Mouse (Mus musculus): ENCODE measurements around the gene Sbpl. TPM values are rescaled to one million over a fixed set of nuclear protein-coding genes. Genes with fewer than 3 reads are reported as not detected.
A peak's percentile ranks its signal among the peaks of the same experiment; 100 is the strongest.

Gene Sbpl
- not detected in 2 replicates for polyA plus RNA-seq (2015; fragmentation: Nextera tagmentation; extraction: Ambion mirVana)

GRCm38 (mm10) chr17:23955174-23955573, at the start of gene Sbpl:
Gene Sbpl (minus strand): TSS chr17:23955274.
- H3K4me2 ChIP-seq = no peak within 1 kb of the TSS
- H3K9ac ChIP-seq = no peak within 1 kb of the TSS
- H3K36me3 ChIP-seq = no peaks in the 10 kb centered on the region
- H3K27ac ChIP-seq = no peak within 1 kb of the TSS
- H3K9me3 ChIP-seq = no peaks in the 10 kb centered on the region
- 72% methylated on average over 5 of the region's 5 CpGs for WGBS
- no peak for ATAC-seq (ENCODE audit: insufficient read depth, low FRiP score, low read depth)
- H3K4me1 ChIP-seq = no peaks in the 10 kb centered on the region
- H3K4me3 ChIP-seq (replicated peaks) = no peak within 1 kb of the TSS
- H3K27me3 ChIP-seq (replicated peaks) = no peaks in the 10 kb centered on the region

- no peaks in the 10 kb centered on the region for H3K36me3 ChIP-seq
- no peak for ATAC-seq (ENCODE audit: insufficient read depth, low FRiP score, low read depth)
- no peak overlapping the region for H3K4me3 ChIP-seq (replicated peaks)
- 88% methylated on average over 14 of the region's 14 CpGs for whole genome bisulfite sequencing
- no peaks in the 10 kb centered on the region for H3K27me3 ChIP-seq (replicated peaks)
- H3K4me2 ChIP-seq = no peak overlapping the region
- H3K27ac ChIP-seq = no peak overlapping the region
- no peaks in the 10 kb centered on the region for H3K9me3 ChIP-seq
- H3K9ac ChIP-seq = no peak overlapping the region
- no peaks in the 10 kb centered on the region for H3K4me1 ChIP-seq
Observed at GRCm38 (mm10) chr17:24004071-24004665, 49.1 kb upstream of the Sbpl start.

GRCm38 (mm10) chr17:24000404-24000803, 45.3 kb upstream of the Sbpl start:
- Histone ChIP-seq H3K27me3 (replicated peaks) (no peaks in the 10 kb centered on the region), H3K4me3 (replicated peaks) (no peak overlapping the region), H3K9ac (no peak overlapping the region), H3K27ac (no peak overlapping the region), H3K36me3 (no peaks in the 10 kb centered on the region), H3K9me3 (no peaks in the 10 kb centered on the region), H3K4me1 (no peaks in the 10 kb centered on the region), H3K4me2 (no peak overlapping the region)
- WGBS = 35% methylated on average over 5 of the region's 5 CpGs
- no peak for ATAC-seq (ENCODE audit: insufficient read depth, low FRiP score, low read depth)

GRCm38 (mm10) chr17:23998383-23998782, 43.3 kb upstream of the Sbpl start:
- Histone ChIP-seq H3K36me3 (no peaks in the 10 kb centered on the region), H3K4me3 (replicated peaks) (no peak overlapping the region), H3K4me1 (peaks cover 8% of the 10 kb centered on the region; the same call in 1 of the 2 replicates), H3K27ac (no peak overlapping the region), H3K9me3 (no peaks in the 10 kb centered on the region), H3K9ac (no peak overlapping the region), H3K4me2 (no peak overlapping the region), H3K27me3 (replicated peaks) (no peaks in the 10 kb centered on the region)
- ATAC-seq (ENCODE audit: insufficient read depth, low FRiP score, low read depth) = no peak
- WGBS = 53% methylated on average over 6 of the region's 6 CpGs

- Histone ChIP-seq H3K27me3 (replicated peaks) (no peaks in the 10 kb centered on the region), H3K9me3 (no peaks in the 10 kb centered on the region), H3K4me3 (replicated peaks) (0 out of 2 replicates have a peak within 1 kb of the TSS, but pooled peaks have one; percentile 5), H3K36me3 (no peaks in the 10 kb centered on the region), H3K4me1 (peaks cover 13% of the 10 kb centered on the region), H3K4me2 (peak within 1 kb of the TSS; percentile 3; the same call in 1 of the 2 replicates), H3K27ac (0 out of 2 replicates have a peak within 1 kb of the TSS, but pooled peaks have one; percentile 11), H3K9ac (no peak within 1 kb of the TSS)
- WGBS = 51% methylated on average over 2 of the region's 2 CpGs
- peak; percentile 42; the same call in 1 of the 2 replicates for ATAC-seq (ENCODE audit: insufficient read depth, low FRiP score, low read depth)
Observed at GRCm38 (mm10) chr17:23997901-23998300, 42.8 kb upstream of the Sbpl start, which contains the start of gene Prss22. Gene Prss22 (minus strand): TSS chr17:23998100.

GRCm38 (mm10) chr17:23995421-23995820, 40.3 kb upstream of the Sbpl start:
- Histone ChIP-seq H3K27me3 (replicated peaks) (no peaks in the 10 kb centered on the region), H3K9ac (no peak overlapping the region), H3K36me3 (no peaks in the 10 kb centered on the region), H3K9me3 (no peaks in the 10 kb centered on the region), H3K4me2 (no peak overlapping the region), H3K27ac (no peak overlapping the region), H3K4me3 (replicated peaks) (no peak overlapping the region), H3K4me1 (peaks cover 13% of the 10 kb centered on the region)
- WGBS = 50% methylated on average over 1 of the region's 1 CpGs
- no peak for ATAC-seq (ENCODE audit: insufficient read depth, low FRiP score, low read depth)

- WGBS = 75% methylated on average over 7 of the region's 7 CpGs
- Histone ChIP-seq H3K27ac (no peak overlapping the region), H3K27me3 (replicated peaks) (no peaks in the 10 kb centered on the region), H3K36me3 (no peaks in the 10 kb centered on the region), H3K4me2 (no peak overlapping the region), H3K9me3 (no peaks in the 10 kb centered on the region), H3K4me3 (replicated peaks) (no peak overlapping the region), H3K4me1 (peaks cover 13% of the 10 kb centered on the region), H3K9ac (no peak overlapping the region)
- no peak for ATAC-seq (ENCODE audit: insufficient read depth, low FRiP score, low read depth)
Observed at GRCm38 (mm10) chr17:23994667-23995066, 39.6 kb upstream of the Sbpl start.

GRCm38 (mm10) chr17:23993559-23994428, 38.7 kb upstream of the Sbpl start:
- peak overlapping the region; percentile 29; the same call in 1 of the 2 replicates for H3K9ac ChIP-seq
- H3K9me3 ChIP-seq = no peaks in the 10 kb centered on the region
- no peaks in the 10 kb centered on the region for H3K27me3 ChIP-seq (replicated peaks)
- 12% methylated on average over 31 of the region's 31 CpGs for WGBS
- H3K27ac ChIP-seq = no peak overlapping the region
- H3K4me3 ChIP-seq (replicated peaks) = peak overlapping the region; percentile 28
- ATAC-seq (ENCODE audit: insufficient read depth, low FRiP score, low read depth) = peak; percentile 73; the same call in 1 of the 2 replicates
- H3K4me2 ChIP-seq = peak overlapping the region; percentile 68
- no peaks in the 10 kb centered on the region for H3K36me3 ChIP-seq
- peaks cover 13% of the 10 kb centered on the region for H3K4me1 ChIP-seq

- H3K4me2 ChIP-seq = peak overlapping the region; percentile 68
- no peaks in the 10 kb centered on the region for H3K9me3 ChIP-seq
- H3K4me3 ChIP-seq (replicated peaks) = peak overlapping the region; percentile 13; the same call in 1 of the 2 replicates
- peaks cover 13% of the 10 kb centered on the region for H3K4me1 ChIP-seq
- H3K27ac ChIP-seq = peak overlapping the region; percentile 35
- H3K36me3 ChIP-seq = no peaks in the 10 kb centered on the region
- H3K27me3 ChIP-seq (replicated peaks) = no peaks in the 10 kb centered on the region
- 59% methylated on average over 9 of the region's 9 CpGs for WGBS
- ATAC-seq (ENCODE audit: insufficient read depth, low FRiP score, low read depth) = peak; percentile 47; the same call in 1 of the 2 replicates
- no peak overlapping the region for H3K9ac ChIP-seq
Observed at GRCm38 (mm10) chr17:23992789-23993553, 37.9 kb upstream of the Sbpl start.

GRCm38 (mm10) chr17:23989802-23990201, 34.7 kb upstream of the Sbpl start:
- 35% methylated on average over 2 of the region's 2 CpGs for WGBS
- Histone ChIP-seq H3K4me2 (no peak overlapping the region), H3K27me3 (replicated peaks) (no peaks in the 10 kb centered on the region), H3K4me1 (peaks cover 13% of the 10 kb centered on the region), H3K9me3 (no peaks in the 10 kb centered on the region), H3K4me3 (replicated peaks) (no peak overlapping the region), H3K9ac (no peak overlapping the region), H3K27ac (no peak overlapping the region), H3K36me3 (no peaks in the 10 kb centered on the region)
- ATAC-seq (ENCODE audit: insufficient read depth, low FRiP score, low read depth) = no peak

GRCm38 (mm10) chr17:23984989-23985388, 29.9 kb upstream of the Sbpl start:
- Histone ChIP-seq H3K4me1 (0 out of 2 replicates have a peak, but pooled peaks cover 3% of the 10 kb centered on the region), H3K9ac (no peak overlapping the region), H3K4me3 (replicated peaks) (no peak overlapping the region), H3K27me3 (replicated peaks) (no peaks in the 10 kb centered on the region), H3K27ac (no peak overlapping the region), H3K4me2 (no peak overlapping the region), H3K9me3 (no peaks in the 10 kb centered on the region), H3K36me3 (no peaks in the 10 kb centered on the region)
- ATAC-seq (ENCODE audit: insufficient read depth, low FRiP score, low read depth) = no peak
- WGBS = 78% methylated on average over 1 of the region's 1 CpGs

All from stomach, embryonic 15.5 days (tissue).